Mouse (Mus musculus) hindbrain, postnatal 0 days (tissue): Measurements from ENCODE around the gene Pak2. TPM values are rescaled to one million over a fixed set of nuclear protein-coding genes. Genes with fewer than 3 reads are reported as not detected.

Source experiments
- ATAC-seq: fragments of 200-750 bp; cut with Nextera tagmentation; 2 replicates; pipeline ENCODE4 v1.8.0; 2017; ENCODE audit warnings: mild to moderate bottlenecking, moderate TSS enrichment, moderate library complexity
- DNase-seq: peaks from one replicate; pipeline ENCODE4 v3.0.0-alpha.2; 2015; ENCODE audit warnings: low spot score
- H3K27ac ChIP-seq: fragments of 300-500 bp; sonication (generic); 2 replicates; pipeline ENCODE4 v1.5.1; 2014; ENCODE audit warnings: mild to moderate bottlenecking
- H3K27me3 ChIP-seq: fragments of 300-500 bp; sonication (generic); 2 replicates; pipeline ENCODE4 v1.6.1; 2014; ENCODE audit warnings: low read length, mixed read lengths; ENCODE audit not compliant: insufficient read depth
- H3K36me3 ChIP-seq: fragments of 300-500 bp; sonication (generic); 2 replicates; pipeline ENCODE4 v1.6.1; 2014; ENCODE audit warnings: low read length, mixed read lengths; ENCODE audit not compliant: insufficient read depth
- H3K4me1 ChIP-seq: fragments of 300-500 bp; sonication (generic); 2 replicates; pipeline ENCODE4 v1.6.1; 2014; ENCODE audit warnings: antibody characterized with exemption, low read length, mixed read lengths; ENCODE audit not compliant: insufficient read depth
- H3K4me2 ChIP-seq: fragments of 300-500 bp; sonication (generic); 2 replicates; pipeline ENCODE4 v1.6.1; 2014; ENCODE audit warnings: low read depth, mild to moderate bottlenecking, low read length, moderate library complexity, mixed read lengths
- H3K4me3 ChIP-seq: fragments of 300-500 bp; sonication (generic); 2 replicates; pipeline ENCODE4 v1.5.1; 2014; ENCODE audit warnings: low read length
- H3K9ac ChIP-seq: fragments of 300-500 bp; sonication (generic); replicated peaks from 2 replicates; pipeline ENCODE4 v1.6.1; 2014; ENCODE audit warnings: mild to moderate bottlenecking, low read length, moderate library complexity, mixed read lengths
- H3K9me3 ChIP-seq: fragments of 300-500 bp; sonication (generic); 2 replicates; pipeline ENCODE4 v1.6.1; 2016; ENCODE audit warnings: low read length, mixed read lengths
- CTCF ChIP-seq: IDR thresholded peaks from 2 replicates; pipeline ENCODE4 v1.5.1; 2016; ENCODE audit warnings: antibody characterized with exemption, control low read depth, low read depth
- WGBS: fragments of 180-500 bp; shearing (Covaris S2); extraction: QIAGEN DNeasy Blood & Tissue Kit; methylation state at CpG from one replicate; pipeline ENCODE4 v1.1.7; 2014; 5-methylcytosine and 5-hydroxymethylcytosine counted together
- polyA plus RNA-seq: library from polyadenylated mRNA; unstranded; fragments of >200 nt; fragmentation: Nextera tagmentation; extraction: Ambion mirVana; gene quantifications from 2 replicates; pipeline ENCODE4 v1.2.1, GENCODE M21; 2015
- total RNA-seq: library from RNA; depleted of rRNA; stranded (reverse); fragments of >200 nt; gene quantifications from 2 replicates; pipeline ENCODE4 v1.2.3, GENCODE M21; 2014; rRNA removed

The Pak2 gene
- total RNA-seq = 21.7 and 22.5 TPM in 2 replicates
- 21.8 TPM in 2 replicates for polyA plus RNA-seq

DNA sequence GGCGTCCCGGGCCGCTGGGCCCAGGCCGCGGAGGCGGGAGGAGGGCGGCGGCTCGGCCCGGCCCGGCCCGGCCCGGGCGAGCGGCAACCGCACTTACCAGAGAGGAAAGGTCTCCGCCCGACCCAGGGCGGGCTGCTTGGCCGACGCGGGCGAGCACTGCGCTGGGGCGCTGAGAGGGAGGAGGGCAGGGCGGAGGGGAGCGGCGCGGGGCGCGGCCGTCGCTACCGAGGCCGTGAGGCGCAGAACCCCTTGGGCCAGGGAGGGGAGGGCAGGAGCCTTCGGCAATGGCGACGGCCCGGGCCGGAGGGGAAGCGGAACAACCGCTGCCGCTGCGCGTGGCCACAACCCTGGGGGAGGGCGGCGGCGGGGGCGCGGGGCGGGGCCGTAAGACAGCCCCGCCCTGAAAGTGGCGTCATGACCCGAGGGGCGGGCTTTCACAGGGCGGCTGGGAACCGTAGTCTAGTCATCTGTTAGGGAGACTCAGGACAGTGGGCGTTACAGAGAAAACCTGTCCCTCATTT is at the start of gene Pak2:
Gene Pak2, minus strand, starts transcription at position 352 of the 521 bp plus-strand sequence.
- peak; percentile 94 for DNase-seq
- TF ChIP-seq CTCF = no peak
- Histone ChIP-seq H3K36me3 (no peaks in the 10 kb centered on the region), H3K9me3 (no peaks in the 10 kb centered on the region), H3K4me2 (peak within 1 kb of the TSS; percentile 82), H3K27ac (peak within 1 kb of the TSS; percentile 95), H3K4me3 (peak within 1 kb of the TSS; percentile 89), H3K9ac (peak within 1 kb of the TSS; percentile 97), H3K4me1 (peaks cover 12% of the 10 kb centered on the region), H3K27me3 (no peaks in the 10 kb centered on the region)
- ATAC-seq = peak; percentile 98
- under 1% methylated on average over 41 of the region's 60 CpGs for WGBS

- Histone ChIP-seq H3K4me2 (no peak overlapping the region), H3K27ac (no peak overlapping the region), H3K4me3 (no peak overlapping the region), H3K9me3 (no peaks in the 10 kb centered on the region), H3K36me3 (no peaks in the 10 kb centered on the region), H3K27me3 (no peaks in the 10 kb centered on the region), H3K9ac (no peak overlapping the region), H3K4me1 (no peaks in the 10 kb centered on the region)
- ATAC-seq (no peak), DNase-seq (no peak)
- WGBS = 94% methylated on average over 4 of the region's 4 CpGs
- TF ChIP-seq CTCF = no peak
Observed at GRCm38 (mm10) chr16:32127046-32127445, 47.9 kb upstream of the Pak2 start.

DNA sequence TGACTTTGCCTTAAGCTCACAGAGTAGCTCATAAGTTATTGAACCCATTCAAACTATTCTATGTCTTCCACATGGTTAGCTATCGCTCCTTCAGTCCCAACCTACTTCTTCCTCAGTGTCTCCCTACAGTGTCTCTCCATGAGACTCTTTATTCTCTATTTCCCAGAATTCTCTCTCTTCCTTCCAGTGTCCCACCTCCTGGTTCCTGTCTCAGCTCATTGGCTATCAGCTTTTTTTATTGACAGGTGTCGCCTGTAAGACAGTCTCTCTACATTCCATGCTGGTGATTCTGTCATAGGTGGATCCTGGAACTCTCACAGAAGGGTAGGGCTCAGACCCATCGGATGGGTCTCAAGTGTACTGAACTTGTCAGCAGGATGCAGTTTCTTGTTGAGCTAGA is 46.2 kb upstream of the Pak2 start:
- H3K36me3 ChIP-seq = no peaks in the 10 kb centered on the region
- H3K9ac ChIP-seq = no peak overlapping the region
- no peak for DNase-seq
- no peaks in the 10 kb centered on the region for H3K9me3 ChIP-seq
- no peaks in the 10 kb centered on the region for H3K4me1 ChIP-seq
- no peak overlapping the region for H3K27ac ChIP-seq
- TF ChIP-seq CTCF = no peak
- no peak for ATAC-seq
- H3K27me3 ChIP-seq = no peaks in the 10 kb centered on the region
- H3K4me2 ChIP-seq = no peak overlapping the region
- WGBS = 95% methylated on average over 3 of the region's 3 CpGs
- H3K4me3 ChIP-seq = no peak overlapping the region

- Histone ChIP-seq H3K36me3 (no peaks in the 10 kb centered on the region), H3K9me3 (no peaks in the 10 kb centered on the region), H3K4me2 (no peak overlapping the region), H3K27me3 (no peaks in the 10 kb centered on the region), H3K9ac (no peak overlapping the region), H3K4me1 (no peaks in the 10 kb centered on the region), H3K27ac (no peak overlapping the region), H3K4me3 (no peak overlapping the region)
- no peak for ATAC-seq
- no peak for TF ChIP-seq CTCF
- WGBS = 70% methylated on average over 17 of the region's 17 CpGs
- no peak for DNase-seq
Observed at GRCm38 (mm10) chr16:32124444-32125335, 45.5 kb upstream of the Pak2 start.

- Histone ChIP-seq H3K4me3 (no peak overlapping the region), H3K9me3 (no peaks in the 10 kb centered on the region), H3K9ac (no peak overlapping the region), H3K36me3 (no peaks in the 10 kb centered on the region), H3K4me1 (no peaks in the 10 kb centered on the region), H3K4me2 (no peak overlapping the region), H3K27ac (no peak overlapping the region), H3K27me3 (no peaks in the 10 kb centered on the region)
- TF ChIP-seq CTCF = no peak
- 92% methylated on average over 7 of the region's 7 CpGs for whole genome bisulfite sequencing
- DNase-seq (no peak), ATAC-seq (no peak)
Observed at GRCm38 (mm10) chr16:32124020-32124419, 44.9 kb upstream of the Pak2 start.

- Histone ChIP-seq H3K27ac (no peak overlapping the region), H3K4me1 (no peaks in the 10 kb centered on the region), H3K27me3 (no peaks in the 10 kb centered on the region), H3K4me3 (no peak overlapping the region), H3K4me2 (no peak overlapping the region), H3K9me3 (no peaks in the 10 kb centered on the region), H3K9ac (no peak overlapping the region), H3K36me3 (no peaks in the 10 kb centered on the region)
- 75% methylated on average over 3 of the region's 3 CpGs for WGBS
- ATAC-seq (no peak), DNase-seq (no peak)
- TF ChIP-seq CTCF = 0 out of 2 replicates have a peak, but pooled peaks have one; percentile 5
Observed at GRCm38 (mm10) chr16:32120454-32120853, 41.3 kb upstream of the Pak2 start.

- no peak for DNase-seq
- Histone ChIP-seq H3K27me3 (no peaks in the 10 kb centered on the region), H3K4me3 (no peak overlapping the region), H3K27ac (no peak overlapping the region), H3K4me2 (no peak overlapping the region), H3K4me1 (no peaks in the 10 kb centered on the region), H3K9ac (no peak overlapping the region), H3K36me3 (no peaks in the 10 kb centered on the region), H3K9me3 (no peaks in the 10 kb centered on the region)
- no peak for TF ChIP-seq CTCF
- 58% methylated on average over 5 of the region's 5 CpGs for whole genome bisulfite sequencing
- no peak for ATAC-seq
Observed at GRCm38 (mm10) chr16:32116186-32116585, 37.0 kb upstream of the Pak2 start.
